Mouse (Mus musculus) left cerebral cortex, postnatal 36 days (tissue): ENCODE measurements around the gene Scyl2. TPM values are rescaled to one million over a fixed set of nuclear protein-coding genes. Genes with fewer than 3 reads are reported as not detected.
"Not testable (repeated sequence)": the region's sequence is repeated elsewhere in the genome, so short reads cannot be mapped to it uniquely, and the experiment has no call there.

Experiments
- DNase-seq, 2 experiments: peaks; one replicate each; pipeline ENCODE4 v3.0.0; 2021 to 2022; ENCODE audit warnings: low spot score in 2 of 2, mixed read lengths in 1 of 2
- intact Hi-C: fragments of 180-260 bp; cut with DNase I; formaldehyde crosslinking; loops from one replicate; pipeline ENCODE4 v1.15.1; 2025
- total RNA-seq, 2 experiments: library from RNA; stranded (reverse); gene quantifications; 2 replicates each; pipeline ENCODE4 v1.2.3; 2021

Gene Scyl2
- total RNA-seq, 2 experiments from 2014 or later: 34.3 to 34.7 TPM

GRCm38 (mm10) chr10:89682157-89682556 is 3.9 kb downstream of the Scyl2 start:
- DNase-seq: no peak
- intact Hi-C loops: no loop called here

- DNase-seq: no peak
- intact Hi-C loops: no loop called here
Observed at GRCm38 (mm10) chr10:89681706-89682105, 4.4 kb downstream of the Scyl2 start.

DNA sequence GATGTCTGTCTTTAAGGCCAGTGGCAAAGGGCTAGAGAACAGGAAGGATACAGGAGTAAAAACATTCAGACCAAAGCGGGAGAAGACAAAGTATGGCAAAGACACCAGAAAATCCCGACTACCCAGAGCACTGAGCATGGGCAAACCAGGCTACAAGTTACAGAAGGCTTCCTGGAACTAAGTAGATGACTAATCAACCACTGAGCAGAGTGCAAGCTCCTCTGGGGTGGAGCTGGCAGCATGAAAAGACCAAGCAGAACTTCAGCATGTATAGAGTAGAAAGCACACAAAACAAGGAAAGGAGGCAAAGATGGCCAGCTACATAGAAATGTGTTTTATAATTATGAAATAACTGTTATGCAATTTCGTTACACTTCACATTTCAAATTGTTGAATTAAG is 5.6 kb downstream of the Scyl2 start:
- DNase-seq: no peak
- intact Hi-C loops: no loop called here

- no peak for DNase-seq
- intact Hi-C loops: no loop called here
Observed at GRCm38 (mm10) chr10:89679448-89679847, 6.6 kb downstream of the Scyl2 start.

- intact Hi-C loops: no loop called here
- no peak for DNase-seq
Observed at GRCm38 (mm10) chr10:89678054-89678453, 8.0 kb downstream of the Scyl2 start.

DNA sequence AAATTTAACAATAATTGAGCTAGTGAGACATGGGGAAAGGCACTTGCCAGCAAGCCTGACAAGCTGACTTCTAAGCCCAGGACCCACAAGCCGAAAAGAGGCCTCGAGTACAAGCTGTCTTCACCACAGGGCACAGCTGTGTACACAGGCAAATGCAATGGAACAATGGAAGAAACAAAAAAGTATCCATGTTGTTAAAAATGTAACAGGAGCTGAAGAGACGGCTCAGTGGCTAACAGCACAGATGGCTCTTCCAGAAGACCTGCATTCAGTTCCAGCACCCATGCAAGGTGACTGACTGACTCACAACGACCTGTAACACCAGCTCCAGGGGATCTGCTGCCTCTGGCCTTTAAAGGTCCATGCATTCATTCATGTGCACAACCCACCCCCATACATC is 9.5 kb downstream of the Scyl2 start:
- DNase-seq: no peak
- intact Hi-C loops: no loop called here

DNA sequence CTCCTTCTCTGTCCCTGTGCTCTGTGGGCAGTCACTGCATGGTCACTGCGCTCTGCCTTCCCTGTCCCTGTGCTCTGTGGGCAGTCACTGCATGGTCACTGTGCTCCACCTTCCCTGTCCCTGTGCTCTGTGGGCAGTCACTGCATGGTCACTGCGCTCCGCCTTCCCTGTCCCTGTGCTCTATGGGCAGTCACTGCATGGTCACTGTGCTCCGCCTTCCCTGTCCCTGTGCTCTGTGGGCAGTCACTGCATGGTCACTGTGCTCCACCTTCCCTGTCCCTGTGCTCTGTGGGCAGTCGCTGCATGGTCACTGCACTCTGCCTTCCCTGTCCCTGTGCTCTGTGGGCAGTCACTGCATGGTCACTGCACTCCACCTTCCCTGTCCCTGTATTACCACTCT is 15.7 kb downstream of the Scyl2 start:
- intact Hi-C loops, DNase-seq: not testable (repeated sequence)

- intact Hi-C loops: no loop called here
- DNase-seq: no peak
Observed at GRCm38 (mm10) chr10:89667571-89667970, 18.5 kb downstream of the Scyl2 start.

DNA sequence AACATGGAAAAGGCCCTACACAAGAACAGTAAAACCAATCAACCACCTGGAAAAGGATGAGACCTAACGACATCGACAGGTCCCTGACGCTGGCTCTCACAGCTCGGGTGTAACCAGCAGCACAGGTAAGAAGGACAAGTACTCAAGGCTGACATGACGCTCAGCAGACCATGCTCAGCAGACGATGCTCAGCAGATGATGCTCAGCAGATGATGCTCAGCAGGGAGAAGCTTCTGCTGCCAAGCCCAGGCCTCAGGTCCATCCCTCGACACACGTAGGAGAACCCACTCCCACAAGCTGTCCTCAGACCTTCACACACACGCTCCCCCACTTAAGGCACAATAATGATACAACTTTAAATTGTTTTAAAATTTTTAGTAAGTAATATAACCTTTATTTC is 20.4 kb downstream of the Scyl2 start:
- DNase-seq: no peak
- intact Hi-C loops: no loop called here

DNA sequence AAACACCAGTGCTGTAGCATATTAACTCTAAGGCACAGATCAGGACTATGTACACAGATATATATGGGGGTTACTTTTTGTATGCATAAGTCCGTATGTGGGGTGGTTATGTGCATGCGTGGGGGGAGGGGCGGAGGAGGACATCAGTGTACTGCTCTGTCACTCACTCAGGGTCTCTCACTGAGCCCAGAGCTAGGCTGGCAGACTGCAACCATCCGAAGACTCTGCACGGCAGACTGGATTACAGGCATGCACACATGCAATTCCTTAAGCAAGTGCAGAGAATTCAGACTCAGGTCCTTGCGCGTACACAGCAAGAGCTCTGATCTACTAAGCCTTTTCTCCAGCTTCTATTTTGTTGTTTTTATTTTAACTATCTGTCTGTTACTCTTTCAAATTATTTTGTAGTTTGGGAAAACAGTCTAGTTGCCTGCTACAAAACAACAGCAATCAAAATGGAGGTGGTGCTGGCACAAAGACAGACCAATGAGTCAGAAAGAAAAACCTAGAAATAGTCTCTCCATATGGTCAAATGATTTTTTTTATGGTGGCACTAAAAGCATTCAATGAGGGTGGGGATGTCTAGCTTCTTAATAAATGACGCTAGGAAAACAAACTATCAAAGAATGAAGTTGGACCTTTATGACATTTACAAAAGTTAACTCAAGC is 21.0 kb downstream of the Scyl2 start:
- no peak for DNase-seq

GRCm38 (mm10) chr10:89656366-89656765 is 29.7 kb downstream of the Scyl2 start:
- intact Hi-C loops: loop anchor here (10.0 kb wide), 1 partner anchor 68 kb away; no protein-coding TSS in a partner anchor
- DNase-seq: no peak

More for the DNA sequence above, 21.0 kb downstream of the Scyl2 start:
- intact Hi-C loops: no loop called here

DNA sequence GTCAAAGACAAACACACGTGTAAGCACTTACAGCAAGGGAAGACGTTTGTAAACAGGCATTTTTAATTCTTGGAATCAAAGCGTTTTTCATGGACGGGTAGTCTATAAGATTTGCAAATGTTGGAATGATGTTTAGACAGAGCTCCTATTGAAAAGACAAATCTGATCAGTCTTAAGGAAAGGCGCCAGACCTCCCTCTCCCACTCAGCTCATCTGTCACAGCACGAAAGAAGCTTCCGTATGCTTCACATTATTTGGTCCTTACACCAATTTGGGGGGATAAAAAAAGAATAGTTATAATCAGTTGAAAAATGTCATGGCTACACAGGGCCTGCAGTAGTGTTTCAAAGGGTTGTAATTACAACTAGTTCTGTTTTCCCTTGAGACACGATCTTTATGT is 33.2 kb downstream of the Scyl2 start:
- DNase-seq: no peak
- intact Hi-C loops: loop anchor here (10.0 kb wide), 1 partner anchor 72 kb away; no protein-coding TSS in a partner anchor

DNA sequence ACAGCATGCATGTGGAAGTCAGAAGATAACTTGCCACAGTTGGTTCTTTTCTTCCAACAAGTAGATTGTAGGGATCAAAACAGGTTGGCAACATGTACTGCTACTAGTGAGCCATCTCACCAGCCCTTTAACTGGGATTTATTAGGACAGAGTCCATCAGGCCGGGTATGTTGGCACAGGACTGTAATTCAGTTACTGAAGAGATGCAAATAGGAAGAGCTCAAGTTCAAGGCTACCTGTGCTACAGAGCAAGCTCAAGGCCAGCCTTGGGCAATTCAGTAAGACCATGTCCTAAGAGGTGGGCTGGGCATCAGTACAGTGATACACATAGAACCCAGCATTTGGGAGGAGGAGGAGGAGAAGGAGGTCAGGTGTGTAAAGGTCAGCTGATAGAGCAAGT is 34.4 kb downstream of the Scyl2 start:
- intact Hi-C loops: loop anchor here (10.0 kb wide), 1 partner anchor 73 kb away; no protein-coding TSS in a partner anchor
- no peak for DNase-seq

DNA sequence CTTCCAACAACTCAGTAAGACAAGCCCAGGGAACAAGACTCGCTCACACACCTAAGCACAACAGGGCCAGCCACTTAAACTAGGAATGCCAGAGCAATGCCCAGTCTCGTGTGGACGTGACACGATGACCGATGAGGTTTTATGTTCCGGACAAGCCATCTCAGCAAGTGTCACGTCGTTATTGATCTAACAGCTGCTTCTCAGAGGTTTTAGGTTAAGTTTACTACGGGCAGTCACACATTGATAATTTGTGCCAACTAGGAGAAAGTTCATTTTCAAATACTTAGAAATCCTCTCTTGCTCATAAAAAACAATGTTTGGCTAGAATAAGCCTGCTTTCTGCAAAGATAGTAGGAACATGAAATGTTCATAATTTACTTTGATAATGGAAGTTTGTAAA is 39.2 kb downstream of the Scyl2 start:
- intact Hi-C loops: no loop called here
- no peak for DNase-seq

DNA sequence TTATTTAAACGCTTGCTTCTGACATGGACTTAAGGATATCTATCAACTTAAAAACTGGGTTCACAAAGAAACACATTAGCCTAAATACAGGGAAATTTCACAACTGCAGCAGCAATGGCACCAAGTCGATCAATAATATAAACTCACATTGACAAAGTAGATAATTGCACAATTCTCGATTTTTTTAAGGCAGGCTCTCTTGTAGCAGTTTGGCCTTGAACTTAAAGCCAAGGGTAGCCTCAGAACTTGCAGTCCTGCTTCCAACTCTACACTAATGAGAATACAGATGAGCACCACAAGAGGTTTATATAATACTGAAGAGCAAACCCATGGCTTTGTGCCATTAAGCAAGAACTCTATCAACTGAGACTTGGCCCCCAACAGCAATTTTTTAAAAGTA is 49.1 kb downstream of the Scyl2 start:
- DNase-seq: no peak
- intact Hi-C loops: no loop called here

DNA sequence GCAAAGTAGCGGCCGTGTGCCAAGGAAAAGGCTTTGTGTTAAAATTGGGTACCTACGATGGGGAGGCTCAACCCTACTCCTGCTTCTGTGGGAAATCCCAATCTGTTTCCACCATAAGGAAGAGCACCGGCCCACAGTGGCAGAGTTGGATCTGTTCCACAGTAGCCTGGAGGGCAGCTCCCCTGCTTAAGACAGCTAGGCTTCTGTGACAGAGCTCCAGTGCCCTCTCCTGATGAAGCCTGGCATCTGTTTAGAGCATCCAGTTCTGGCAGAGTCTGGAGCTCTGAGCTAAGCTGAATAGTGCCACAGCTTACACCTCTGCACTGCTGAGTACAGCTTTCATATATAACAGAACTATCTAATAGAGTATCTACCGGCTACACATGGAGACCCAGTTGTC is 51.1 kb downstream of the Scyl2 start:
- intact Hi-C loops: no loop called here

GRCm38 (mm10) chr10:89633736-89634426 is 52.2 kb downstream of the Scyl2 start:
- DNase-seq: no peak
- intact Hi-C loops: no loop called here

More for the DNA sequence above, 51.1 kb downstream of the Scyl2 start:
- DNase-seq: no peak

DNA sequence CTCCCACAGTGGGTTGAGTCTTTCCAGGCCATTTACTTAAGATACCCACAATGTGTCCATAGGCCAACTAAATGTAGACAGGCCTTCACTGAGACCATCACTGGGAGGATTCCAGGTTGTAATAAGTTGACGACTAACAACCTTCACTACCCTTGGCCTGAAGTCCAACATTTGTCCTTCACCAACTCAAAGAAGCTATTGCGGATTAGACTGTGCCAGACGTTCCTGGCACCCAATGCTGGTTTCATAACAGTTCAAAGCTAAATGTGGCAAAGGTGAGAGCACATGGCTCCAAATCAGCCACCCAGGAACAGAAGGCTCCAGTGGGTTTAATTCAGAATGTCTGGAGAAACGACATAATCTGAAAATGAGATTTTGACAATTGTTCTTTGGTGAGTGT is 53.0 kb downstream of the Scyl2 start:
- intact Hi-C loops: no loop called here
- no peak for DNase-seq

DNA sequence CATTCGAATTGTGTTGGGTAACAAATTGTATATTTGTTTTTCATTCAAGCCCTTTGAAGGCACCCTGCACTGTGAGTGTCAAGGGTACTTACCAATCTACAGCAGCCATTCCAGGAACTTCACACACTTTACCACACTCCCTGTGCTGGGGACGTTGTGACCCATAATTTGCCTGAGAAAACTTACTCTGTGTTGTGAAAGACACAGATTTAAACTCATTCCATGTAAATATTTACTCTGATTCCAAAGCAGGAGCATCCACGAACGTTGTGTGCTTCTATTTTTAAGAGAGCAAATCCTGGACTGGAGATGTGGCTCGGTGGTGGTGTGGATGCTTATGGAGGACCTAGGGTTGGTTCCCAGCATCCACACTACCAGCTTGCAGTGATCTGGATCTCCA is 54.3 kb downstream of the Scyl2 start:
- intact Hi-C loops: no loop called here

DNA sequence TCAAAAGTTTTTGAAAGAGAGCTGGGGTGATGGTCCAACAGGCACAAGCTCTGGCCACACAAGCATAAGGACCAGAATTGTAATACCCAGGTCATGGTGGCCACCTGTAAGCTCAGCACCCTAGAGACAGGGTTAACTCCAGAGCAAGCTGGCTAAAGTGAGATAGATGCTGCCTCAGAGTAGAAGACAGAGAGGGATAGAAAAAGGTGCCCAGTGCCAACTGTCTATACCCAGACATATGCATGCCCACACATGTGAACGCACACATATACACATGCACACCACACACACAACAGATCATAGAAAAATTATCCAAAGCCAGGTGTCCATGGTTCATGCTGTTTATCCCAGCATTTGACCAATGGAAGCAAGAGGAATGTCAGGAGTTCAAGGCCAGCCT is 55.5 kb downstream of the Scyl2 start:
- intact Hi-C loops: no loop called here
- no peak for DNase-seq

More for the DNA sequence above, 54.3 kb downstream of the Scyl2 start:
- no peak for DNase-seq

- DNase-seq: no peak
- intact Hi-C loops: no loop called here
Observed at GRCm38 (mm10) chr10:89630052-89630451, 56.0 kb downstream of the Scyl2 start.
